Comparison of ENCODE assay signal across 10 mouse cellular contexts in the genomic region with DNA sequence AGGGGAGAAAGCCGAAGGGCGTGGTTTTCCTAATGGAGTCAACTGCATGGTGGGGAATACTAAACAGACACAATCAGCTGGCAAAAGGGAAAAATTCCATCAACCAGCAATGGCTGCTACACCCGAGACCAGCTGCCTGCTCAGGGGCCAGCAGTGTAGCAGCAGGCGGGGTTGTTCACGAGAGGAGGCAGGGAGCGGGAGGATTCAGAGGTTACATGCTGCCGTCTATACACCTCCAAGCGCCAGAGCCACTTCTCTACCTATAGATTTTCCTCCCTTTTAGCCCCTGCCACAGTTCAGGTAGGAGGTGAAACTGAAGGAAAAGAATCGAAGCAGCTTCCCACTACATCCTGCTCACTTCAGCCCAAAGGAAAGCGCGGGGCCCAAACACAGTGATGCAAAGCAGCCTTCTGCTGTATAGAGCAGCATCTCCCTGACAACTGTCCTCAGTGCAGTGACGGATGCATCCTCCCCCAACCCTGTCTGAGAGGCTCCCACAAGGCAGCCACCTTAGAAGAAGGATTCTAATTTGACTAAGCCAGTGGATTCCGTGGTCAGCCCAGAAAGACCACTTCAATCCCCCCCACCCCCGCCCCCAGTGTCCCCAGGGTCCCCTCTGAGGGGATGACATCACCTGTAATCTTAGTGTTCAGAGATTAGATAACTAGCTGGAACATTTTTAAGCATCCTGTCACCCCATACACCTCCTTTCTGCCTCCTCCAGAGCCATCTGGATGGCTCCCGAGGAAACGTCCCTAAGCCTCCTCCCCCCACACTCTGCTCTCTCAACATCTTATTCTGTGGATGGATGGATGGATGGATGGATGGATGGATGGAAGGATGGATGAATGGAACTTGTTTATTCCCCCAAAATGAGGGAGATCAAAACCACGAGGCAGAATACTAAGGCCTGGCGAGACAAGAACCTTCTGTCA.
DNase-seq lines count a peak whose midpoint lies in the region; ATAC-seq and TF ChIP-seq lines count a peak whose summit lies in the region.
"Had no signal": no experiment of that assay in that cellular context is flagged by ENCODE, and none has a peak within 500 bp of the region (broad histone marks: within the 10 kb centered on the region; RNA-seq: fewer than 3 reads in every experiment).

No protein-coding gene starts in this region.

- H3K9ac ChIP-seq in CH12.LX (ENCODE audit: insufficient read depth, low read depth): no peak overlapping the region
- H3K9ac ChIP-seq in midbrain, embryonic 11.5 days (ENCODE audit: low read length): peak overlapping the region; percentile 20; the same call in 1 of the 2 replicates
- no peak overlapping the region for H3K9ac ChIP-seq in liver, postnatal 0 days (replicated peaks)

- WGBS in cerebellum, adult 2 months: 28% methylated on average over 18 of the region's 18 CpGs
- WGBS in midbrain, embryonic 11.5 days: 38% methylated on average over 18 of the region's 18 CpGs
- WGBS in liver, postnatal 0 days (ENCODE audit: insufficient replicate concordance): 63% methylated on average over 18 of the region's 18 CpGs

- no peaks in the 10 kb centered on the region for H3K27me3 ChIP-seq in cerebellum, adult 2 months (ENCODE audit: control insufficient read depth, insufficient read depth, low read length)
- H3K27me3 ChIP-seq in CH12.LX (replicated peaks): no peaks in the 10 kb centered on the region
- no peaks in the 10 kb centered on the region for H3K27me3 ChIP-seq in midbrain, embryonic 11.5 days (ENCODE audit: control insufficient read depth, insufficient read depth, low read length)
- no peaks in the 10 kb centered on the region for H3K27me3 ChIP-seq in liver, postnatal 0 days (ENCODE audit: insufficient read depth, low read length)

- peak; percentile 83 for ATAC-seq in midbrain, embryonic 11.5 days (ENCODE audit: low FRiP score)
- no peak for ATAC-seq in liver, postnatal 0 days

- TF ChIP-seq POLR2A in cerebellum, adult 2 months (IDR thresholded peaks at IDR 0.05; ENCODE audit: borderline replicate concordance, insufficient read depth, low read length): no peak
- TF ChIP-seq POLR2A in CH12.LX (IDR thresholded peaks at IDR 0.05; ENCODE audit: low read depth, low read length): no peak

- TF ChIP-seq EP300 in CH12.LX (IDR thresholded peaks at IDR 0.05; ENCODE audit: low read length): no peak
- TF ChIP-seq EP300 in liver, postnatal 0 days (IDR thresholded peaks at IDR 0.05; ENCODE audit: low read depth): no peak

- peaks cover 4% of the 10 kb centered on the region for H3K9me3 ChIP-seq in CH12.LX (replicated peaks; ENCODE audit: low read length)
- 0 out of 2 replicates have a peak, but pooled peaks cover 3% of the 10 kb centered on the region for H3K9me3 ChIP-seq in midbrain, embryonic 11.5 days (ENCODE audit: control insufficient read depth, low read length)
- no peaks in the 10 kb centered on the region for H3K9me3 ChIP-seq in liver, postnatal 0 days (ENCODE audit: low read length)

- peak in 1 of 2 experiments; percentile 44 for DNase-seq in cerebellum, adult 2 months
- no peak for DNase-seq in cerebellum, postnatal 4 days (ENCODE audit: low spot score in 2 of 2)
- DNase-seq in CH12.LX (ENCODE audit: extremely low read depth): peak; percentile 24
- DNase-seq in frontal cortex, postnatal 36 days (ENCODE audit: low spot score in 2 of 2): peak; percentile 75 to 84
- peak; percentile 86 for DNase-seq in midbrain, embryonic 11.5 days (ENCODE audit: low spot score, missing footprints)
- DNase-seq in c-Kit-positive CD71-positive TER-119-positive erythroid progenitor cells, embryonic 14.5 days (ENCODE audit: low spot score): no peak
- DNase-seq in spleen, postnatal 10 days (ENCODE audit: low spot score in 2 of 2): no peak
- no peak for DNase-seq in liver, postnatal 0 days
- DNase-seq: kidney, adult 18-20 months had no signal

- H3K79me2 ChIP-seq in CH12.LX (replicated peaks; ENCODE audit: control insufficient read depth, extremely low read depth, insufficient read depth, poor library complexity, severe bottlenecking): no peaks in the 10 kb centered on the region

- H3K4me3 ChIP-seq in cerebellum, adult 2 months (replicated peaks; ENCODE audit: insufficient read depth, low read depth, low read length): no peak overlapping the region
- no peak overlapping the region for H3K4me3 ChIP-seq in CH12.LX (replicated peaks in 1 of 3; ENCODE audit: low read depth in 2 of 3, low read length in 2 of 3, poor library complexity in 1 of 3)
- H3K4me3 ChIP-seq in midbrain, embryonic 11.5 days (ENCODE audit: low read depth, low read length): no peak overlapping the region
- no peak overlapping the region for H3K4me3 ChIP-seq in liver, postnatal 0 days (ENCODE audit: low read depth, low read length)

- peak overlapping the region; percentile 74 for H3K27ac ChIP-seq in cerebellum, adult 2 months (ENCODE audit: insufficient read depth, low read length)
- H3K27ac ChIP-seq in CH12.LX (ENCODE audit: insufficient read depth, low read depth): no peak overlapping the region
- peak overlapping the region; percentile 53; the same call in 1 of the 2 replicates for H3K27ac ChIP-seq in midbrain, embryonic 11.5 days (ENCODE audit: low read depth, low read length)
- no peak overlapping the region for H3K27ac ChIP-seq in liver, postnatal 0 days (ENCODE audit: low read depth)
- H3K27ac ChIP-seq: macrophage had no signal

- TF ChIP-seq RAD21 in CH12.LX (IDR thresholded peaks at IDR 0.05; ENCODE audit: low read depth, low read length): no peak

- in situ Hi-C loops in CH12.LX (cut with MboI; ENCODE audit: low pct_ligation_motif_present, low pct_unique_long_range_greater_than_20kb, low sequenced_read_pairs): no loop called here

- H3K36me3 ChIP-seq in CH12.LX (replicated peaks in 1 of 2; ENCODE audit: control insufficient read depth in 1 of 2, insufficient read depth in 1 of 2, low read length in 1 of 2): peaks cover 0 to 32% of the 10 kb centered on the region in 2 experiments
- peaks cover 6% of the 10 kb centered on the region; the same call in 1 of the 2 replicates for H3K36me3 ChIP-seq in midbrain, embryonic 11.5 days (ENCODE audit: control insufficient read depth, insufficient read depth, low read length)
- no peaks in the 10 kb centered on the region for H3K36me3 ChIP-seq in liver, postnatal 0 days (replicated peaks; ENCODE audit: insufficient read depth, low read length)

- H3K4me1 ChIP-seq in cerebellum, adult 2 months (ENCODE audit: control insufficient read depth, insufficient read depth, low read length): peaks cover 48% of the 10 kb centered on the region
- H3K4me1 ChIP-seq in CH12.LX (ENCODE audit: control insufficient read depth in 1 of 2, insufficient read depth in 2 of 2): peaks cover 4 to 18% of the 10 kb centered on the region in 2 experiments; a peak in 2 of 4 replicates
- peaks cover 16% of the 10 kb centered on the region for H3K4me1 ChIP-seq in midbrain, embryonic 11.5 days (ENCODE audit: control insufficient read depth, insufficient read depth, low read length)
- no peaks in the 10 kb centered on the region for H3K4me1 ChIP-seq in liver, postnatal 0 days (ENCODE audit: insufficient read depth)

- H3K4me2 ChIP-seq in CH12.LX (ENCODE audit: insufficient read depth, low read depth, poor library complexity, severe bottlenecking): no peak overlapping the region
- peak overlapping the region; percentile 8 for H3K4me2 ChIP-seq in midbrain, embryonic 11.5 days
- no peak overlapping the region for H3K4me2 ChIP-seq in liver, postnatal 0 days (ENCODE audit: low read depth, low read length)

- no peak for TF ChIP-seq CTCF in cerebellum, adult 2 months (IDR thresholded peaks at IDR 0.05; ENCODE audit: borderline replicate concordance, insufficient read depth, low read depth, low read length)
- TF ChIP-seq CTCF in CH12.LX (conservative IDR thresholded peaks at IDR 0.05 in 1 of 2, IDR thresholded peaks at IDR 0.05 in 1 of 2; ENCODE audit: low read depth in 2 of 2, low read length in 2 of 2): no peak
- TF ChIP-seq CTCF in liver, postnatal 0 days (IDR thresholded peaks at IDR 0.05; ENCODE audit: low read depth): no peak

- dilution Hi-C loops in CH12.LX (cut with MboI; ENCODE audit: extremely low pct_ligation_motif_present, extremely low pct_unique_long_range_greater_than_20kb, low sequenced_read_pairs): no loop called here

TF ChIP-seq in CH12.LX, 34 proteins besides CTCF, POLR2A, EP300 and RAD21:
- TF ChIP-seq NRF1 (IDR thresholded peaks at IDR 0.05; ENCODE audit: low read depth, low read length) (no peak), E2F4 (IDR thresholded peaks at IDR 0.05; ENCODE audit: insufficient replicate concordance, low read depth, low read length) (no peak), MXI1 (IDR thresholded peaks at IDR 0.05; ENCODE audit: low read depth, low read length) (no peak), HCFC1 (IDR thresholded peaks at IDR 0.05; ENCODE audit: low read depth, low read length) (no peak), ZNF384 (IDR thresholded peaks at IDR 0.05; ENCODE audit: low read depth, low read length) (no peak)

Comparison
In these comparisons a context has a peak if more than half of its experiments do, and no peak if none do; other contexts are left out.
1. DNase-seq: peak in CH12.LX (single experiment), frontal cortex, postnatal 36 days (2 of 2) and midbrain, embryonic 11.5 days (single experiment); none in cerebellum, postnatal 4 days (0 of 2), c-Kit-positive CD71-positive TER-119-positive erythroid progenitor cells, embryonic 14.5 days (single experiment), spleen, postnatal 10 days (0 of 2) and liver, postnatal 0 days (single experiment).
2. H3K27ac ChIP-seq: peak in cerebellum, adult 2 months (single experiment) and midbrain, embryonic 11.5 days (single experiment); none in CH12.LX (single experiment) and liver, postnatal 0 days (single experiment).